Mouse (Mus musculus) forebrain, embryonic 10.5 days (tissue): ENCODE measurements around the gene Chit1. TPM values are rescaled to one million over a fixed set of nuclear protein-coding genes. Genes with fewer than 3 reads are reported as not detected.

Experiments used
- polyA plus RNA-seq: library from polyadenylated mRNA; unstranded; fragments of >200 nt; fragmentation: Nextera tagmentation; extraction: Ambion mirVana; gene quantifications from 2 replicates; pipeline ENCODE4 v1.2.1, GENCODE M21; 2016

The Chit1 gene
- polyA plus RNA-seq, 1 experiment from 2014 or later: not detected

Other genes starting within 250 kb of the Chit1 start
- gene Optc, start 203.2 kb upstream of the Chit1 start, polyA plus RNA-seq: 1.2 and 2.3 TPM in 2 replicates
- gene Prelp, start 189.8 kb upstream of the Chit1 start, polyA plus RNA-seq: 0.36 and 0.90 TPM in 2 replicates
- 1.3 TPM in 2 replicates for gene Fmod, start 74.0 kb upstream of the Chit1 start, polyA plus RNA-seq
- 64.6 and 68.6 TPM in 2 replicates for gene Btg2, start 32.1 kb upstream of the Chit1 start, polyA plus RNA-seq
- not detected in 2 replicates for gene Chil1, start 70.9 kb downstream of the Chit1 start, polyA plus RNA-seq
- 0.46 and 0.65 TPM in 2 replicates for gene Mybph, start 82.2 kb downstream of the Chit1 start, polyA plus RNA-seq
- gene Adora1, start 124.2 kb downstream of the Chit1 start, polyA plus RNA-seq: 0.14 and 0.36 TPM in 2 replicates
- gene Myog, start 178.7 kb downstream of the Chit1 start, polyA plus RNA-seq: not detected in 2 replicates
- gene Ppfia4, start 221.7 kb downstream of the Chit1 start, polyA plus RNA-seq: 1.6 and 2.1 TPM in 2 replicates